Mouse (Mus musculus) brown adipose tissue, adult 24 weeks (tissue): ENCODE measurements around the gene Zzz3. TPM values are rescaled to one million over a fixed set of nuclear protein-coding genes. Genes with fewer than 3 reads are reported as not detected.
A peak's percentile ranks its signal among the peaks of the same experiment; 100 is the strongest.

Experiments
- H3K27ac ChIP-seq: fragments of 200-500 bp; replicated peaks from 2 replicates; pipeline ENCODE4 v1.5.1; 2012; ENCODE audit warnings: low read depth, mild to moderate bottlenecking, low read length
- H3K4me1 ChIP-seq: fragments of 200-500 bp; 2 replicates; pipeline ENCODE4 v1.6.1; 2012; ENCODE audit warnings: low read length, mixed read lengths; ENCODE audit not compliant: control insufficient read depth, insufficient read depth, insufficient read length
- H3K4me3 ChIP-seq: fragments of 200-500 bp; 2 replicates; pipeline ENCODE4 v1.5.1; 2012; ENCODE audit warnings: low read depth, mild to moderate bottlenecking, low read length, moderate library complexity; ENCODE audit not compliant: insufficient read depth
- polyA plus RNA-seq: library from polyadenylated mRNA; stranded (reverse); fragments of >200 nt; gene quantifications from 2 replicates; pipeline ENCODE4 v1.2.4, GENCODE M21; 2012; ENCODE audit not compliant: missing spikeins, insufficient read depth, insufficient read length

Gene Zzz3
- polyA plus RNA-seq: 13.0 and 15.2 TPM in 2 replicates

DNA sequence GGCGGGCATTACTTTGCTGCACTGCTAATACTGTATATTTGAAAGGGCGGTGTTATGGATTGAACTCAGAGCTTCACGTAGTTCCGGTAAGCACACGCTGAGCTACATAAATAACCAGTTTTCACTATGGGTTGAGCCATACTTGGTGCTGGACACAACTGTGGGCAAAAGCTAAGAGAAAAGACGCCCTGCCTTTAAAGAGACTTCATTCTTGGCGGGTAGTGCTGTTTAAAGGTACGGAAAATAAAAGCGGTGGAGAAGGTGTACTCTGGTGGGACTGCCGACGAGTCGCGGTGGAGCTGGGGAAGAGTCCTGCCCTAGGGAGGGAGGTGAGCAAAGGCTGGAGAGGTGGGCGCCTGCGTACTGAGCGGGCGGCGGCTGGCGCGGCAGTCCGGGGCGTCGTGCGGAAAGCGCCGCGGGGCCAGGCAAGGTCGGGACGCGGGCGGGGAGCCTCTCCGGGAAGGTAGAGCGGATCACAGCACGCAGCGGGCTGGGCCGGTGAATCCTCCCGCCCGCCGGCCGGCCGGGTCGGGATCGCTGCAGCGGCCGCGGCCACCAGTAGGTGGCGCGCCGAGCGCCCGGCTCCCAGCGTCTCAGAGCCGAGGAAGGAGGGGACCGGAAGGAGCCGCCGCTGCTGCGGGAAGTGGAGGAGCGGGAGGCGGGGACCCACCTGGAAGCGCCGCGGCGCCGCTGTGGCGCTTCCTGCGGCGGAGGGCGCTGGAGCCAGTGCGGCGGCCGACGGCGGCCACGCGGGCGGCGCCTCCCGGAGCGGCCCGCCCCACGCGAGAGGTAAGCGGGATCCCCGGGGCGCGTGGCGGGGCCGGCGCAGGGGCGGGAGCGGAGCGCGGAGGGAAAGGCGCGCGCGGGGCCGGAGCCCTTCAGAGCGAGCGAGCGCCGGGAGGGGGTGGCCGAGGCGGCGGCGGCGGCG is at the start of gene Zzz3:
Gene Zzz3, plus strand, starts transcription at position 124 of the 928 bp plus-strand sequence.
- Histone ChIP-seq H3K4me3 (peak within 1 kb of the TSS; percentile 90), H3K4me1 (peaks cover 4% of the 10 kb centered on the region; the same call in 1 of the 2 replicates), H3K27ac (peak within 1 kb of the TSS; percentile 99)

- Histone ChIP-seq H3K4me3 (peak within 1 kb of the TSS; percentile 94), H3K4me1 (peaks cover 5% of the 10 kb centered on the region), H3K27ac (peak within 1 kb of the TSS; percentile 67)
Measured at GRCm38 (mm10) chr3:152345732-152346632, 49.3 kb upstream of the Zzz3 start, which contains the start of gene Usp33. TSS of gene Usp33 (plus strand) at chr3:152346478.

DNA sequence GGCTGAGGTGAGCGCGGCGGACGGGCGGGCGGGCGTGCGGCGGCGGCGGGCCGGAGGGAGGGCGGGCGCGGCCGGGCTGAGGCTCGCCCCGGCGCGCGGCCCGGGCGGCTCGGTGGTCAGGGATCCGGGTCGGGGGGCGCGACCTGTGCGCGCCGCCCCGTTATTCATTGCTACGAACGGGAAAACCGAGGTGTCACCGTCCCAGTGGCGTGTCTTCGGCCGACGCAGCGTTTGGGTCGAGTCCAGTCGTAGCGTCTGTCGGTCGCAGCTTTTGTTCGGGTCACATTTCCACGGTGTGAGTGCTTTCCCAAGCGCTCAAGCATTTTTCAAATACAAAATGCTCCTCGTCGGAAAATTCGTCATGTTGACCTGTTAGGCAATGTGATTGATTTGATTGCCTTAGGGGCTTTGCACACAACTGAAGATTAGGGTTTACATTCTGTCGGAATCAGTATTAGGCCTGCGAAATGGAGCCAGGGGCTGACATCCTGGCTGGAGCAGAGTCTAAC is 48.6 kb upstream of the Zzz3 start:
- peak overlapping the region; percentile 94 for H3K4me3 ChIP-seq
- peak overlapping the region; percentile 67 for H3K27ac ChIP-seq
- peaks cover 7% of the 10 kb centered on the region for H3K4me1 ChIP-seq

DNA sequence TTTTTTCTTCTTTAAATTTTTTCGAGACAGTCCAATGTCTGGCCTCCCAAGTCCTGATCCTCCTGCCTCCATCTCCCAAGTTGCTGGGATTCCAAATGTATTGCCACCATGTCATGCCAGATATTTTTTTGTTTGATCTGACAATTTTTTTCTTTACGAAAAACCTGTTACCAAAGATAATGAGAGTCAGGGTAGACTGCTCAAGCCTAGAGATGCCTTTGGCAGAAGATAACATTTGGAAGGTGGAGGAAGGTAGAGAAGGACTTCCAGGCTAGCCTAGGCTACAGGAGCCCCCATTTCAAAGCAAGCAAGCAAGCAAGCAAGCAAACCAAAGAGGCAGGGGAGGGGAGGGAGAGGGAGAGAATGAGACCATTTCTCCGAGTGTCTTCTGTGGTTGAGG is 48.0 kb upstream of the Zzz3 start:
- Histone ChIP-seq H3K4me3 (peak overlapping the region; percentile 94), H3K27ac (peak overlapping the region; percentile 67), H3K4me1 (peaks cover 7% of the 10 kb centered on the region)

DNA sequence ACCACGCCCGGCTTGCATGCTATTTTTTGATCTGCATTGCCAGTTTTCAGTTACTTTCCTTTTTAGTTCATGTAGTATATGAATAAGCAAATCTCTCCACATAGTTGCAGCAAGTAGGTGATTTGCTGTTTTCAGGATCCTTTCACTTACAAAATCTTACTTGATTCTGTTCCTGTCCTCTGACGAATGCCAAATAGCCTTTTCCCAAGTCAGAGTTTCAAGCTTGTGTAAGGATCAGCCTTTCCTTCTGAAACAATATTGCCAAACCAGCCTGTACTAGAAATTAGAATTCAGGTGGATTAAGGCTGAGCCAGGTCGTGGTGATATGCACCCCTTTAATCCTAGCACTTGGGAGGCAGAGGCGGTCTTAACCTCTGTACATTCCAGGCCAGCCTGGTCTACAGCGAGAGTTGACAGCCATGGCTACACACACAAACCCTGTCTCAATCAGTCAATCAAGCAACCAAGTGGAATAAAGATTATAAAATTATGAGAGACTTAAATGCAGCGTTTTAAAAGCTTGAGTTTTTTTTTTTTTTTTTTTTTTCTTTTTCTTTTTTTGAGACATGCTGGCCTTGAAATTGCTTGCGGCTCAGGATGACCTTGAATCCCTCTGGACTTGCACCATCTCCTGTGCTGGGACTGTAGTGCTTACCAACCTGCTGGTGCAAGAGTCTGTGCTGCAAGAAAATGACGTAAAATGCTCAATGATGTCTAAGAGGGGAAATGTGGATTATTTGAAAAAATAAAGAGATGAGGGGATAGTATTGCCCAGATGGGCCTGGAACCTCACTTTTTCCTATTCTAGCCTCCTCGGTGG is 47.1 kb upstream of the Zzz3 start:
- Histone ChIP-seq H3K4me1 (peaks cover 7% of the 10 kb centered on the region), H3K27ac (peak overlapping the region; percentile 79), H3K4me3 (peak overlapping the region; percentile 25; the same call in 1 of the 2 replicates)

DNA sequence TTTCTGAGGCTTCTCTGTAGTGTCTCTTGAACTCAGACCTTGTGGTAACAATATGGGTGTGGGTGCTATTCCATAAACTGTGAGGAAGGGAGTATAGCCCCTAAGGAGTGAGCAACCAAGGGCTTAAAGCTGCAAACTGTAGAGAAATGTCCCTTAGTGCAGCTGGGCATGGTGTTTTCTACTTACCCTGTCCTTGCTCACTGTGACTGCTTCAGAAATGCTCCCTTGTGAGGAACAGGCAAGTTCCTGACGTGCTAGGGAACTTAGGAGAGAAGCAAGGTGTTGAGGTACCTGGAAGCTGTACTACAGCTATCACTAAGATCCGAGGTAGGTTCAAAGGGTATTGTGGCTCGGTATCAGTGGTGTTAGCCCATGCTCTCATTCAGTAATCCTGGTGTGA is 44.8 kb upstream of the Zzz3 start:
- peaks cover 7% of the 10 kb centered on the region for H3K4me1 ChIP-seq
- H3K27ac ChIP-seq: no peak overlapping the region
- no peak overlapping the region for H3K4me3 ChIP-seq

DNA sequence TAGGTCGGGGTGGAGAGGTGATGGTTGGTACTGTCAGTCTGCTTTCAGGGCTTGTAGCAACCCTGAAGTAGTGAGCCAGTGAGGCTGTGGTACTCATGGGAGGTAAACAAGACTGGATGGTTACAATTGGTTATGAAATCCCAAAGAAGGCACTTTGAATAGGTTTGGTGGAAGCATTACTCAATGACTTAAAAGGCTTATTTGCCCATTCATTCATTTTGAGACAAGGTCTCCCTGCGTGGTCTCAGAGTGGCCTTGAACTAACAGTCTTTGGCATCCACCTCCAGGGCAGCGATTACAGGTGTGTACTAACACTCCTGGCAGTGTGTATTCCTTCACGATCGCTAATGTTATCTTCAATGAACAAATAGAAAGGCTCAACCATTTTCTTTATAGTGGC is 44.3 kb upstream of the Zzz3 start:
- peaks cover 7% of the 10 kb centered on the region for H3K4me1 ChIP-seq
- H3K4me3 ChIP-seq: no peak overlapping the region
- H3K27ac ChIP-seq: no peak overlapping the region

DNA sequence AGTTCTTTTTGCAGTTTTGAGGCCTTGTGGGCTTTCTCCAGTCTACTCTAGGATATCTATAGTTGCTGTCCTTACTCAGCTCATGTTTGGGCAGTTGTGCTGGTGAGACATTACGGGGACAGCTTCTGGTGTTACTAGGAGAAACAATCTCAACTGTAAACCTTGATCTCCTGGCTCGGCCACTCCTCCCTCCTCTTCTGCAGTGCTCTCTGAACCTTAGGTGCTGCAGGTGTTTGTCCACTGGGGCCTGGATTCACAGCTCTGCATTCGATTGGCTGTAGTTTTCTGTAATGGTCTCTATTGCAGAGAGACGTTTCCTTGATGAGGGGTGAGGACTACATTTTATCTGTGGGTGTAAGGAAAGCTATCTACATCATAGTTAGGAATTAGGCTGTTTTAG is 43.0 kb upstream of the Zzz3 start:
- Histone ChIP-seq H3K27ac (no peak overlapping the region), H3K4me1 (peaks cover 7% of the 10 kb centered on the region), H3K4me3 (no peak overlapping the region)

GRCm38 (mm10) chr3:152353434-152354177 is 41.7 kb upstream of the Zzz3 start:
- Histone ChIP-seq H3K27ac (no peak overlapping the region), H3K4me3 (no peak overlapping the region), H3K4me1 (peaks cover 5% of the 10 kb centered on the region)

DNA sequence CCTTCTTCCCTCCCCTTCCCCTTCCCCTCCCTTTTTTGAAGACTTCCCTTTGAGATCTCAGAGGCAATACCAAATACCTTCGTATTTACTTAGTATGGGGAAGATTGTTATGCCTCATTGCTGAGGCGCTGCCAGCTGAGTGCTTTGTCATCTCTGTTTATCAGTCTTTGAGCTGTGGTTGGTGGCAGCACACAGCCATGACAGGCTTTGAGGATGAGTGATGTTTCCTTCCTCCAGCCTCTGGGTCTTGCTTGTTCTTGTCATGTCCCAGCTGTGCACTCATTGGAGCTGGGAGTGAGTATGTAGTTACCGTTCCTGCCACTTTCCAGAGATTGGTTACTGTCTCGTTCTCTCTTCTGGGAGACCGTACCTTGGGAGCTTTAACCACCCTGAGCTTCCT is 39.9 kb upstream of the Zzz3 start:
- Histone ChIP-seq H3K4me3 (no peak overlapping the region), H3K27ac (no peak overlapping the region), H3K4me1 (peaks cover 5% of the 10 kb centered on the region; the same call in 1 of the 2 replicates)

GRCm38 (mm10) chr3:152356751-152357150 is 38.5 kb upstream of the Zzz3 start:
- no peaks in the 10 kb centered on the region for H3K4me1 ChIP-seq
- no peak overlapping the region for H3K27ac ChIP-seq
- no peak overlapping the region for H3K4me3 ChIP-seq

DNA sequence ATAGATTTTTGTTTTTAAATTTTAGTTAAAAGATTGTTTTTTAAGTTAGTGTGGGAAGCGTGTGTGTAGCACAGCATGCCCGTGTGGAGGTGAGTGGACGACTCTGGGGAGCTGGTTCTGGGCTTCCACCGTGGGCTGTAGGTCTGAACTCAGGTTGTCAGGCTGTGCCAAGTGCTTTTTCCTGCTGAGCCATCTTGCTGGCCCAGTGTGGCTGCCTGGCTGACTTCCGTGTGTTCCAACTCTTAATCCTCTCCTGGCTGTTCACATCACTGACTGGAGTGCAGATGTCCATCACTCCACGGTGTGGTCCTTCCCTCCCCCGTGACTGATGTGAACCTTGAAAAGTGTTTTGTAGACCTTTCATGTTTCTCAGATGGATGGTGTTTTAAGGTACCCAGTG is 36.1 kb upstream of the Zzz3 start:
- Histone ChIP-seq H3K4me1 (no peaks in the 10 kb centered on the region), H3K27ac (no peak overlapping the region), H3K4me3 (no peak overlapping the region)

DNA sequence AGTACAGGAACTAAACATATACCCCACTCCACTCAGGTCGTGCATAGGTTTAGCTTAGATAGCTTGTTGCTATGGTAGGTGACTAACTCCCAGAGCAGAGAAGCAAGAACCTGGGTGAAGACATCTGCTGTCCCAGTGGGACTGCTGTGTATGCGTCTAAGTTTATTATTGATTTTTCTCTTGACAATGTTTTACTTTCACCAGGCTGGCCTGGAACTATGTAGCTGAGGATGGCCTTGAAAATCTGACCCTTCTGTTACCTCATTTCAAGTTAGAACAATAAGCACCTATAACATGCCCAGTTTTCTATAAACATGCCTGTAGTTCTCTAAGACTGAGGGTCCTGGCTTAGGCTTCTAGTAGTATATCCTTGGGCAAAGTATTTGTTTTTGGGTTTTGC is 31.1 kb upstream of the Zzz3 start:
- H3K27ac ChIP-seq: no peak overlapping the region
- H3K4me3 ChIP-seq: no peak overlapping the region
- no peaks in the 10 kb centered on the region for H3K4me1 ChIP-seq

DNA sequence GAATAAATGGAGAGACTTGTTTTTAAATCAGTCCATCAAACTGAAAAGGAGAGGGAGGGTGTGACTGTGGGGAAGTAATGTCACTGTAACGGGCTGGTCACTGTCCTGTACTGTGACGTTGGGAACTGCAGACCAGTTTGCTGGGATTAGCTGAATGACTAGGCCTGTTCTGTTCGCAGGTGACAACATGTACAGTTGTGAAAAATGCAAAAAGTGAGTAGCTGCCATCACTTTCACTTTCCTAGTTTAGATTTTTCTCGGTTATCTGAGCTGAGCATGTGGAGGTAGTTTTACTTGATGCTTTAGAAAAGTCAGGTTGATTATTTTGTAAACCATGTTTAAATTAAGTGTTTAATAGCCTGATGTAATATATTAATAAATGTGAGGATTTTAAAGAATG is 19.2 kb upstream of the Zzz3 start:
- Histone ChIP-seq H3K4me1 (no peaks in the 10 kb centered on the region), H3K27ac (no peak overlapping the region)

More for the DNA sequence above, 19.2 kb upstream of the Zzz3 start:
- no peak overlapping the region for H3K4me3 ChIP-seq
